Mouse (Mus musculus) heart, postnatal 0 days (tissue): ENCODE measurements around the gene Amz2.

Experiments
- CTCF ChIP-seq: IDR thresholded peaks from 2 replicates; pipeline ENCODE4 v1.5.1; 2016; ENCODE audit warnings: antibody characterized with exemption, control low read depth, low read depth
- EP300 ChIP-seq: IDR thresholded peaks from 2 replicates; pipeline ENCODE4 v1.6.1; 2016; ENCODE audit warnings: antibody characterized with exemption, low read depth

- TF ChIP-seq CTCF (no peak), EP300 (no peak)
Measured at GRCm38 (mm10) chr11:109417472-109418040, 8.2 kb upstream of the Amz2 start.
